Mouse (Mus musculus) spleen, adult 2 months (tissue): ENCODE data around the gene Hs3st6. TPM values are rescaled to one million over a fixed set of nuclear protein-coding genes. Genes with fewer than 3 reads are reported as not detected.
A peak's percentile ranks its signal among the peaks of the same experiment; 100 is the strongest.

Source experiments
- DNase-seq, 2 experiments: peaks; one replicate each; pipeline versions ENCODE4 v3.0.0 to v3.0.0-alpha.2; 2012 to 2021; ENCODE audit warnings: low spot score in 2 of 2, low read depth in 1 of 2
- H3K27ac ChIP-seq: fragments of 200-500 bp; 2 replicates; pipeline ENCODE4 v1.5.1; 2012; ENCODE audit warnings: low read length, inconsistent platforms; ENCODE audit not compliant: insufficient read depth
- H3K27me3 ChIP-seq: fragments of 200-500 bp; 2 replicates; pipeline ENCODE4 v1.6.1; 2012; ENCODE audit warnings: mild to moderate bottlenecking, moderate library complexity, low read length, inconsistent platforms; ENCODE audit not compliant: control insufficient read depth, insufficient read depth
- H3K36me3 ChIP-seq: fragments of 200-500 bp; 2 replicates; pipeline ENCODE4 v1.6.1; 2012; ENCODE audit warnings: mild to moderate bottlenecking, low read length, inconsistent platforms; ENCODE audit not compliant: control insufficient read depth, insufficient read depth
- H3K4me1 ChIP-seq: fragments of 200-500 bp; 2 replicates; pipeline ENCODE4 v1.6.1; 2011; ENCODE audit warnings: inconsistent platforms; ENCODE audit not compliant: control insufficient read depth, insufficient read depth, insufficient read length
- H3K4me3 ChIP-seq: fragments of 200-500 bp; 2 replicates; pipeline ENCODE4 v1.5.1; 2011; ENCODE audit warnings: mild to moderate bottlenecking, inconsistent platforms; ENCODE audit not compliant: insufficient read depth, insufficient read length; ENCODE audit errors: extremely low read depth
- CTCF ChIP-seq: fragments of 200-500 bp; IDR thresholded peaks from 2 replicates; pipeline ENCODE4 v1.5.1; 2011; ENCODE audit warnings: mild to moderate bottlenecking, inconsistent platforms; ENCODE audit not compliant: insufficient read depth, insufficient read length, insufficient replicate concordance; ENCODE audit errors: extremely low read depth
- POLR2A ChIP-seq: fragments of 200-500 bp; IDR thresholded peaks from 2 replicates; pipeline ENCODE4 v1.6.1; 2011; ENCODE audit warnings: low read depth, low read length, inconsistent platforms
- WGBS: fragments of 180-500 bp; shearing (Covaris S2); methylation state at CpG from one replicate; pipeline ENCODE4 v1.1.7; 2018; 5-methylcytosine and 5-hydroxymethylcytosine counted together
- polyA plus RNA-seq: library from polyadenylated mRNA; depleted of rRNA; stranded (reverse); fragments of >200 nt; gene quantifications from 2 replicates; pipeline ENCODE4 v1.2.3, GENCODE M21; 2012

The Hs3st6 gene
- polyA plus RNA-seq, 1 experiment, result 0.42 TPM

- Histone ChIP-seq H3K4me1 (no peaks in the 10 kb centered on the region), H3K27me3 (0 out of 2 replicates have a peak, but pooled peaks cover under 1% of the 10 kb centered on the region), H3K27ac (no peak overlapping the region), H3K4me3 (no peak overlapping the region), H3K36me3 (peaks cover 6% of the 10 kb centered on the region)
- 26% methylated on average over 7 of the region's 7 CpGs for WGBS
- TF ChIP-seq POLR2A (no peak), CTCF (peak; percentile 89; the same call in 1 of the 2 replicates)
- peak; percentile 69 to 76 for DNase-seq
Observed at GRCm38 (mm10) chr17:24745526-24746497, 7.0 kb upstream of the Hs3st6 start.

GRCm38 (mm10) chr17:24746986-24747385, 5.8 kb upstream of the Hs3st6 start:
- Histone ChIP-seq H3K36me3 (peaks cover 5% of the 10 kb centered on the region; the same call in 1 of the 2 replicates), H3K27me3 (0 out of 2 replicates have a peak, but pooled peaks cover 5% of the 10 kb centered on the region), H3K4me1 (no peaks in the 10 kb centered on the region), H3K27ac (no peak overlapping the region), H3K4me3 (no peak overlapping the region)
- 66% methylated on average over 4 of the region's 4 CpGs for WGBS
- no peak for DNase-seq
- TF ChIP-seq CTCF (no peak), POLR2A (no peak)

- DNase-seq, result no peak
- H3K27ac ChIP-seq, result no peak overlapping the region
- H3K4me3 ChIP-seq, result no peak overlapping the region
- H3K4me1 ChIP-seq, result peaks cover 8% of the 10 kb centered on the region
- 39% methylated on average over 4 of the region's 4 CpGs for WGBS
- TF ChIP-seq CTCF (no peak), POLR2A (no peak)
- H3K27me3 ChIP-seq, result peaks cover 27% of the 10 kb centered on the region
- no peaks in the 10 kb centered on the region for H3K36me3 ChIP-seq
Observed at GRCm38 (mm10) chr17:24751528-24751927, 1.3 kb upstream of the Hs3st6 start.

GRCm38 (mm10) chr17:24757394-24757793, 4.6 kb downstream of the Hs3st6 start:
- H3K27me3 ChIP-seq, result peaks cover 20% of the 10 kb centered on the region
- no peaks in the 10 kb centered on the region for H3K36me3 ChIP-seq
- 85% methylated on average over 1 of the region's 1 CpGs for WGBS
- TF ChIP-seq CTCF, result no peak
- H3K4me3 ChIP-seq, result no peak overlapping the region
- no peak overlapping the region for H3K27ac ChIP-seq
- DNase-seq, result no peak
- peaks cover 7% of the 10 kb centered on the region for H3K4me1 ChIP-seq

GRCm38 (mm10) chr17:24761121-24761520, 8.3 kb downstream of the Hs3st6 start:
- peaks cover 1% of the 10 kb centered on the region for H3K27me3 ChIP-seq
- no peak for DNase-seq
- H3K36me3 ChIP-seq, result no peaks in the 10 kb centered on the region
- 56% methylated on average over 5 of the region's 5 CpGs for WGBS
- no peak overlapping the region for H3K4me3 ChIP-seq
- no peak for TF ChIP-seq POLR2A
- no peak for TF ChIP-seq CTCF
- no peak overlapping the region for H3K27ac ChIP-seq
- no peaks in the 10 kb centered on the region for H3K4me1 ChIP-seq

- TF ChIP-seq POLR2A (no peak), CTCF (no peak)
- no peak for DNase-seq
- Histone ChIP-seq H3K27me3 (peaks cover 3% of the 10 kb centered on the region), H3K36me3 (no peaks in the 10 kb centered on the region), H3K27ac (no peak overlapping the region), H3K4me3 (no peak overlapping the region), H3K4me1 (peaks cover 2% of the 10 kb centered on the region; the same call in 1 of the 2 replicates)
- WGBS, result 46% methylated on average over 21 of the region's 22 CpGs
Observed at GRCm38 (mm10) chr17:24765016-24765905, 12.5 kb downstream of the Hs3st6 start.
